Mouse (Mus musculus): ENCODE data around the gene Cspg4. TPM values are rescaled to one million over a fixed set of nuclear protein-coding genes. Genes with fewer than 3 reads are reported as not detected.

Gene Cspg4
- 4.4 TPM in 2 replicates for polyA plus RNA-seq (2015; fragmentation: Nextera tagmentation; extraction: Ambion mirVana)

DNA sequence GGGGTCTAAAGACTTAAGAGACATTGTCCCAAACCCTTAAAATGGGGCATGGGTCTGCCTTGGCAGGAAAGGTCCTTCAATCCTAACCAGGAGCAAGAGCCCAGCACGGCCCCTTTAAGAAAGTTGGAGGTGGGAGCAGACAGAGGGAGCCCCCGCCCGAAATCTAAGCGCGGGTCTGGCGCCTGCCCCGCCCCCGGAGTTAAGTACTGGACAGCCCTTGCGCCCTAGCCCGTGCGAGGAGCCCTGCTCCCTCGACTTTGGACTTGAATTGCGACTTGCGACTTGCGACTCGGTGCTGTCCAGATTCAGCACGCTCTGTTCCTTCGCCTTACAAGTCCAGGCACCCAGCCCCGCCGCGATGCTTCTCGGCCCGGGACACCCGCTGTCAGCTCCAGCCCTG, at the start of gene Cspg4:
Gene Cspg4, plus strand, starts transcription at position 202 of the 400 bp plus-strand sequence.

GRCm38 (mm10) chr9:56864216-56864729, 560 bp upstream of the Cspg4 start, which contains the start of gene Odf3l1:
Odf3l1 (minus strand) TSS chr9:56864679.

GRCm38 (mm10) chr9:56928041-56928811, 63.4 kb downstream of the Cspg4 start, which contains the start of gene Snx33:
Snx33 (minus strand) TSS chr9:56928371.

DNA sequence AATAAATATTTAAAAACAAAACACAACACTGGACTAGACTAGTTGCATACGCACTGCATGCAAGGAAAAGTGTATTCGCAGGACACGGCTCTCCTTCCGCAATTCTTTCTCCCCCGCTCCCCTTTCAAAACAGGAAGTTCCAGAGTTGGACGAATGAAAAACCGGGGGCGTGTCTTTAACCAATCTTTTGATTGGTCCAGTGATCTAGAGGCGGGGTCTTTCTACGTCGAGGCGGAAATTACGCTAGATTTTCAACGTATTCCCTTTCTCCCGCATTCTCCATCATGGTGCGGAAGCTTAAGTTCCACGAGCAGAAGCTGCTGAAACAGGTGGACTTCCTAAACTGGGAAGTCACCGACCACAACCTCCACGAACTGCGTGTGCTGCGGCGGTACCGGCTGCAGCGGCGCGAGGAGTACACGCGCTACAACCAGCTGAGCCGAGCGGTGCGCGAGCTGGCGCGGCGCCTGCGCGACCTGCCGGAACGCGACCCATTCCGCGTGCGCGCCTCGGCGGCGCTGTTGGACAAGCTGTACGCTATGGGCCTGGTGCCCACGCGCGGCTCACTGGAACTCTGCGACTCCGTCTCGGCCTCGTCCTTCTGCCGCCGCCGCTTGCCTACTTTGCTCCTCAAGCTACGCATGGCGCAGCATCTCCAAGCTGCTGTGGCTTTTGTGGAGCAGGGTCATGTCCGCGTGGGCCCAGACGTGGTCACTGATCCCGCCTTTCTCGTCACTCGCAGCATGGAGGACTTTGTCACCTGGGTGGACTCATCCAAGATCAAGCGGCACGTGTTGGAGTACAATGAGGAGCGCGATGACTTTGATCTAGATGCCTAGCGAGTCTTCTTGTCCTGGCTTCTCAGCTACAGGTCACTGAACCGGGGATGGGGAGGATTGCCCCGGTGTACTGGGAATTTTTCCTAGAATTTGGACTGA, 72.7 kb downstream of the Cspg4 start, which contains the start of gene Imp3:
Gene Imp3, plus strand, starts transcription at position 253 of the 938 bp plus-strand sequence.

Other genes starting within 250 kb of the Cspg4 start
- gene Lingo1, start 68.6 kb upstream of the Cspg4 start, polyA plus RNA-seq (2015; fragmentation: Nextera tagmentation; extraction: Ambion mirVana): 5.4 and 13.2 TPM in 2 replicates
- gene Odf3l1, start 354 bp upstream of the Cspg4 start, polyA plus RNA-seq (2015; fragmentation: Nextera tagmentation; extraction: Ambion mirVana): 0.16 and 0.25 TPM in 2 replicates
- 5.7 and 8.7 TPM in 2 replicates for gene Snx33, start 63.3 kb downstream of the Cspg4 start, polyA plus RNA-seq (2015; fragmentation: Nextera tagmentation; extraction: Ambion mirVana)
- 112 and 123 TPM in 2 replicates for gene Imp3, start 72.4 kb downstream of the Cspg4 start, polyA plus RNA-seq (2015; fragmentation: Nextera tagmentation; extraction: Ambion mirVana)
- 16.9 and 20.7 TPM in 2 replicates for gene Snupn, start 85.8 kb downstream of the Cspg4 start, polyA plus RNA-seq (2015; fragmentation: Nextera tagmentation; extraction: Ambion mirVana)
- 23.3 and 28.3 TPM in 2 replicates for gene Ptpn9, start 129.9 kb downstream of the Cspg4 start, polyA plus RNA-seq (2015; fragmentation: Nextera tagmentation; extraction: Ambion mirVana)
- 10.4 and 14.0 TPM in 2 replicates for gene Sin3a, start 207.0 kb downstream of the Cspg4 start, polyA plus RNA-seq (2015; fragmentation: Nextera tagmentation; extraction: Ambion mirVana)

All from adrenal gland, postnatal 0 days (tissue).